Mouse (Mus musculus): ENCODE measurements at regions not wholly inside any gene's neighbourhood (a gene's known extent, or its start where the extent isn't known, plus 50 kb on each side); places are given as distances from the start of the nearest gene placed in this dataset.

DNA sequence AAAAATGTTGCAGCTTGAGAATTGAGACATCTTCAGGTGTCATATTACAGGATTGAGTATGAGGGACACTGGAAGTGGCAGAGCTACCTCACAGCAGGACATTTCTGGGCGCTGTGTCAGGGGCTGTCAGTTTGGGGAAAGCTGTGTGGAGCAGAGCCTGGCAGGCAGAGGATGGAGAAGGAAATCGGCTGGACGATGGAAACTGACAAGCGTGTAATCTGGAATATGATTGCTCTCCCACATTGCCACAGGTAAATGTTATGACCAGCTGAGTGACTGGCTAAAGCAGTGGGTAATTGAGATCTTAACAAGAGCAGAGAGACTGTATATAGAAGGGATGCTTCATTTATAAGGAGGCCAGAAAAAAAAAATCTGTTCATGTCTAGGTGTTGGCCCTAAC, 235.5 kb upstream of the Syt1 start:
- Histone ChIP-seq H3K27ac (ENCODE audit: insufficient read depth, low read length) (no peak overlapping the region), H3K4me1 (ENCODE audit: control insufficient read depth, insufficient read depth, low read length) (no peaks in the 10 kb centered on the region), H3K4me3 (ENCODE audit: insufficient read depth, low read length) (no peak overlapping the region)
- TF ChIP-seq POLR2A (IDR thresholded peaks at IDR 0.05; ENCODE audit: low read depth, low read length) (no peak), CTCF (IDR thresholded peaks at IDR 0.05; ENCODE audit: borderline replicate concordance, insufficient read depth, low read length) (no peak)

DNA sequence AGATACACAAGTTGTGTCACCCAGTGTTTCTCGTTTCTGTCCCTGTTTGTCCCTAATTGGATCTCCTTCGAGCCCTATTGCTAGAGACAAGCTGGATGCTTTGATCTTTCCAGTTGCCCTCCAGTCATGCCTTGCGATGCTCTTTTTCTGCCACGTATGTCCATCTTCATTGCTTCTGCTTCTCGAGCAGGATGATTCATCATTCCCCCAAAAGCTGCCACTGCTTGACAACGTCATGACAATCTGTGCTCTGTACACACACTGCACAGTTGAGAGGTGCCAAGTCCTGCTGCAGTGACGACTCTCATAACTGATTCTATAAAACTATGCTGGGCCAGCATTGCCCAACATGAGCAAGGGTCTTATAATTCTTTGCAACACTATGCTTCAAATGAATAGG, 226.2 kb upstream of the Syt1 start:
- no peak overlapping the region for H3K4me3 ChIP-seq (ENCODE audit: insufficient read depth, low read length)
- TF ChIP-seq CTCF (IDR thresholded peaks at IDR 0.05; ENCODE audit: borderline replicate concordance, insufficient read depth, low read length) (no peak), POLR2A (IDR thresholded peaks at IDR 0.05; ENCODE audit: low read depth, low read length) (no peak)
- no peaks in the 10 kb centered on the region for H3K4me1 ChIP-seq (ENCODE audit: control insufficient read depth, insufficient read depth, low read length)
- no peak overlapping the region for H3K27ac ChIP-seq (ENCODE audit: insufficient read depth, low read length)

DNA sequence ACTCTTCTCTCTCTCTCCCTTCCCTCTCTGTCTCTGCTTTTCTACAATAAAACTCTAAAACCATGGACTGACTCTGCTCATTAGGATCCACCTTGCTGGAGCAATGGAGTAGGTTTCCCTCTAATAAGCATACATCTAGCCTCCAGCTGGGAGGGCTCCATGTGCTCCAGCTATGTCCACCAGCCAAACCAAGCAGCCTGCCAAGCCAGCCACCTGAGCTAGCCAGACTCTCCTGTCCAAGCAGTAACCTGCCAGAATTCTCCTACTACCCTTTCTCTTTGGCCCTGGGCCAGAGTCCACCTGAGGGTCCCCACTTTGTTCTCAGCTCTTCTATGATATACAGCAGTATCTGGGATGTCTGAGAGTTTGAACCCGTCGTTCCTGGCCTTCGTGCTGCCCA, 216.2 kb upstream of the Syt1 start:
- TF ChIP-seq CTCF (IDR thresholded peaks at IDR 0.05; ENCODE audit: borderline replicate concordance, insufficient read depth, low read length) (no peak), POLR2A (IDR thresholded peaks at IDR 0.05; ENCODE audit: low read depth, low read length) (no peak)
- H3K4me1 ChIP-seq (ENCODE audit: control insufficient read depth, insufficient read depth, low read length), result no peaks in the 10 kb centered on the region
- H3K27ac ChIP-seq (ENCODE audit: insufficient read depth, low read length), result no peak overlapping the region
- no peak overlapping the region for H3K4me3 ChIP-seq (ENCODE audit: insufficient read depth, low read length)

DNA sequence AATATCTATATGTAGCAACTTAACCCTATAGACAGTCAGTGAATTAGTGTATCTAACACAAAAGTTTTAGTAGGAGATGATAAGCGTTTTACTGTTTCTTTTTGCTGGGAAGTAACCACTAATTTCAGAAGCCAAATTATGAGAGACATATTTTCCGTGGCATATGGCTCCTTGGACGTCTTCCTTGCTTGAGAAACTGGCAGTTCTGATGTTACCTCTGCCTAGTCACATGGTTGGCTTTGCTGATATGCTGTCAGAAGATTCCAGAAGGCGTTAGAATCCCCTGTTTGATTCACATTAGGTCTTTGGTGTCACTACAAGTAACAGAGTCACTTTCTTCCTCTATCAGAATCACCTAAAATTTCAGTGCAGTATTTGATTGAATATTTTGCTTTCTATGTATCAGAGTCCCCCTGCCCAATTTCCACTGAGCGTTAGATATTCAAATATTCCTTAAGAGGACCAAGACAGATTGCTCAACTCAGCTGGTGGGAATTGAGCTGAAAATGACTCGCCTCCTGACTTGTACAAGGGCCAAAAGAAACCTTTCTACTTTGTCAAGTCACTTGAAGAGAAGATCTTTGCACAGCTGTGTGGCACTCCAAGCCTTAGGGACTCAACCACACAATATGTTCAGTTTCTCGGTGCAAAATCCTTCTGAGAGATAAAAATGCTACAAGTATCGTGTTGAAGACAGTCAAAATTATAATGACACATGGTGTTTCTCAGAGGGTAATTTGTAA, 178.2 kb upstream of the Syt1 start:
- Histone ChIP-seq H3K27ac (ENCODE audit: insufficient read depth, low read length) (no peak overlapping the region), H3K4me1 (ENCODE audit: control insufficient read depth, insufficient read depth, low read length) (no peaks in the 10 kb centered on the region), H3K4me3 (ENCODE audit: insufficient read depth, low read length) (no peak overlapping the region)
- no peak for TF ChIP-seq CTCF (IDR thresholded peaks at IDR 0.05; ENCODE audit: borderline replicate concordance, insufficient read depth, low read length)
- TF ChIP-seq POLR2A (IDR thresholded peaks at IDR 0.05; ENCODE audit: low read depth, low read length), result no peak

DNA sequence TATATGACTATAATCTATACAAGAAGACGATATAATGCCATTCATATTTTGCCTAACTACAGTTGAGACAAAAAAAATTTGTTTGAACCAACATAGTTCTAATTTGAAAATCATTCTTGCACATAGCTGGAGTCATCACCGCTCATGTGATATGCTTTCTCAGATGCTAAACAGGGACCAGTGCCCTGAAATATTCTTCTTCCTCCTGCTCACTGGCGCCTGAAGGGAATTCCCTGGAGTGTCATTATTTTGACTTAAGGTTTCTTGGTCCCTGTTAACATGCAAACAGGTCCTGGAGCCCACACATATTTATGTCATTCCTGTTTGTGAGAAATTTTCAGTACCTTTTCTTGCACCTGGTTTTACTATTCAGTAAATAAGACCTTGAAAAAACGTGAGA, 177.5 kb upstream of the Syt1 start:
- no peak overlapping the region for H3K27ac ChIP-seq (ENCODE audit: insufficient read depth, low read length)
- H3K4me3 ChIP-seq (ENCODE audit: insufficient read depth, low read length), result no peak overlapping the region
- TF ChIP-seq POLR2A (IDR thresholded peaks at IDR 0.05; ENCODE audit: low read depth, low read length) (no peak), CTCF (IDR thresholded peaks at IDR 0.05; ENCODE audit: borderline replicate concordance, insufficient read depth, low read length) (no peak)
- no peaks in the 10 kb centered on the region for H3K4me1 ChIP-seq (ENCODE audit: control insufficient read depth, insufficient read depth, low read length)

DNA sequence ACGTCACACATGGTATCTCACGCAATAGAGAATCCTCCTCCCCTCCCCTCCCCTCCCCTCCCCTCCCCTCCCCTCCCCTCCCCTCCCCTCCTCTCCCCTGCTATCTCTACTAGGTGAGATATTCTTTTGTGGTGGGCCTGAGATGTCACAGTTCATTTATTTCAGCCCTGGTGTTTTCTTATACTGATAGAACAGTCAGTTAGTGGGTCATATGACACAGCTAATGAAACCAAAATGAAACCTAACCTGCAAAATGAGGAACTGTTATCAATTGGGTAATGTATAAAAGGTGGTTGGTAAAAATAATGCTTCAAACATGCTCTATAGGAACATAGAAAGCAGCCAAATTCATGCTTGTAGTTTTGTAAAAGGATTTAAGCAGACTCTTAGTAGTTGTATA, 174.5 kb upstream of the Syt1 start:
- TF ChIP-seq POLR2A (IDR thresholded peaks at IDR 0.05; ENCODE audit: low read depth, low read length), result no peak
- TF ChIP-seq CTCF (IDR thresholded peaks at IDR 0.05; ENCODE audit: borderline replicate concordance, insufficient read depth, low read length), result no peak

DNA sequence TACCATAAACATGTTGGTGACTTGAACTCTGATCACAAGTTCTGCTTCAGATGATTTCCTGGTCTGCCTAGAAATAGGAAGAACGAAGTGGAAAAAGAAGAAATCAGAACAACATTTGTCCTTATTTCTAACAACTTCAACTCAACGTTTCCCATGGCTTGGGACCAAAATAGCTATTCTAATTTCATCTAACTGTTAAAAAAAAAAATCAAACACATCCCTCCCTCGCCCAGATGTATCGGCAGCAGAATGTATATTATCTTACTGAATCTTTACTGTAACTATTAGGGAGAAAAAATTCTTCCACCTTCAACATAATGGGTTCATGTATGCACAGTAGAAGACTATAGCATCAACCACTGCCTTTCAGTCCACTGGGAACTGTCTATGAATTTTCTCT, 169.7 kb upstream of the Syt1 start:
- Histone ChIP-seq H3K27ac (ENCODE audit: insufficient read depth, low read length) (no peak overlapping the region), H3K4me3 (ENCODE audit: insufficient read depth, low read length) (no peak overlapping the region), H3K4me1 (ENCODE audit: control insufficient read depth, insufficient read depth, low read length) (no peaks in the 10 kb centered on the region)
- TF ChIP-seq CTCF (IDR thresholded peaks at IDR 0.05; ENCODE audit: borderline replicate concordance, insufficient read depth, low read length) (no peak), POLR2A (IDR thresholded peaks at IDR 0.05; ENCODE audit: low read depth, low read length) (no peak)

More for the DNA sequence above, 174.5 kb upstream of the Syt1 start:
- Histone ChIP-seq H3K4me3 (ENCODE audit: insufficient read depth, low read length) (no peak overlapping the region), H3K4me1 (ENCODE audit: control insufficient read depth, insufficient read depth, low read length) (no peaks in the 10 kb centered on the region), H3K27ac (ENCODE audit: insufficient read depth, low read length) (no peak overlapping the region)

DNA sequence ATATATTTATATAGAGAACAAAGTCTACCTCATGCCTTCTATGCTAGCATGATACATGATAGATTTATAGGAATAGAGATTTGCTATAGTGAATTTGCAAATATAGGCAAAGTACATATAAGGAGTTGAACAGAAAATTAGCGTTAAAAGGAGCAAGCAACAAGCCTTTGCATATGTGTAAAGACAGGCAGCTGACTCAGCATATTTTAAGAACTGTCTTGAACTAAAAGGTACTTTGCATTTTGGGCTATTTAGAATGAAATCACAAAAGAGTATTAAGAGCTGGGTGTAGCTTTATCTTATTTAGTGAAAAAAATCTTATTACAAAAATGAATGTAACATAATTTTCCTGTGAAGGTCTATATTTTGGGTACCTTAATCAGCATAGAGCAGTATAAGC, 149.9 kb upstream of the Syt1 start:
- Histone ChIP-seq H3K4me3 (ENCODE audit: insufficient read depth, low read length) (no peak overlapping the region), H3K27ac (ENCODE audit: insufficient read depth, low read length) (no peak overlapping the region), H3K4me1 (ENCODE audit: control insufficient read depth, insufficient read depth, low read length) (no peaks in the 10 kb centered on the region)
- TF ChIP-seq CTCF (IDR thresholded peaks at IDR 0.05; ENCODE audit: borderline replicate concordance, insufficient read depth, low read length), result no peak
- no peak for TF ChIP-seq POLR2A (IDR thresholded peaks at IDR 0.05; ENCODE audit: low read depth, low read length)

DNA sequence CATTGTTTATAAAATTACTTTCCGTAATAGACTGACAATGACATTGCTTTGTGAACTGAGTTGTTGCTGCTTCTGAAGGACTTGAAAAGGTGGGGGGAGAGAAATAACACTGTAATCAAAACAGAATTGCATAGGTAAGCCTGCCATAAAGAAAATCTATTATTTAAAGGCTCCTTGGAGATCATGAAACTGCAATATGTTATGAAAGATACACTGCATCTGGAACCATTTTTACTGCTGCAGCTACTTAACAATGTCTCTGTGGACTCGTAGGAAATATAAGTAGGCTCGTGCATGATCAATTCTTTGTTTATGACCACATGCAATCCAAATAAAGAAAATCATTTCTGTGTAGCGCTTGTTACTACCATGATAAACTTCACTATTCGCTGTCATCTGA, 145.0 kb upstream of the Syt1 start:
- TF ChIP-seq POLR2A (IDR thresholded peaks at IDR 0.05; ENCODE audit: low read depth, low read length) (no peak), CTCF (IDR thresholded peaks at IDR 0.05; ENCODE audit: borderline replicate concordance, insufficient read depth, low read length) (no peak)
- no peaks in the 10 kb centered on the region for H3K4me1 ChIP-seq (ENCODE audit: control insufficient read depth, insufficient read depth, low read length)
- H3K27ac ChIP-seq (ENCODE audit: insufficient read depth, low read length), result no peak overlapping the region
- no peak overlapping the region for H3K4me3 ChIP-seq (ENCODE audit: insufficient read depth, low read length)

DNA sequence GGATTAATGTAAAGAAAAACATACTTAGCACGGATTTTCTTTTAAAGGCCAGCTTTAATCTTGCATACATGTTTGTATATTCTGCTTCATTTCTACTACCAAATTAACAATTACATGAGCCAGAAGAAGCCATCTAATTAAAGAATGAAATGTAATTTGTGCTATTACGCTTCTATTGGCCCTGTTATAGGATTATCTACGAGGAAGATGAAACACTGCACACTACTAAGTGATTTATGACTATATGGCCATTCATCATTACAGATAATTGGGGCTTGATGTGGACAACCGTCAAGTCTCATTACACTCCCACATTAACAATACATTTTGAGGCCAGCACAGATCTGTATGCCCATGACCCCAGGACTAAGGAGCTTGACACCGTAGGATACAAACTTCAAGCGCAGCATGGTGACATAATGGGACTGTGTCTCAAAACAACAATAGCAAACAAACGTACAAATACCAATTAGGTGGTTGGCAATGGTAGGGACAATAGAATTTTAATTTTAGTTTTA, 129.7 kb upstream of the Syt1 start:
- no peaks in the 10 kb centered on the region for H3K4me1 ChIP-seq (ENCODE audit: control insufficient read depth, insufficient read depth, low read length)
- no peak overlapping the region for H3K27ac ChIP-seq (ENCODE audit: insufficient read depth, low read length)
- no peak for TF ChIP-seq POLR2A (IDR thresholded peaks at IDR 0.05; ENCODE audit: low read depth, low read length)
- no peak for TF ChIP-seq CTCF (IDR thresholded peaks at IDR 0.05; ENCODE audit: borderline replicate concordance, insufficient read depth, low read length)
- H3K4me3 ChIP-seq (ENCODE audit: insufficient read depth, low read length), result no peak overlapping the region

All from embryonic fibroblast, embryonic 13.5 days (primary cell).